Mouse (Mus musculus): ENCODE data around the gene Ptgfrn. TPM values are rescaled to one million over a fixed set of nuclear protein-coding genes. Genes with fewer than 3 reads are reported as not detected.

Ptgfrn gene
- polyA plus RNA-seq, 1 experiment from 2014 or later: 4.4 TPM

DNA sequence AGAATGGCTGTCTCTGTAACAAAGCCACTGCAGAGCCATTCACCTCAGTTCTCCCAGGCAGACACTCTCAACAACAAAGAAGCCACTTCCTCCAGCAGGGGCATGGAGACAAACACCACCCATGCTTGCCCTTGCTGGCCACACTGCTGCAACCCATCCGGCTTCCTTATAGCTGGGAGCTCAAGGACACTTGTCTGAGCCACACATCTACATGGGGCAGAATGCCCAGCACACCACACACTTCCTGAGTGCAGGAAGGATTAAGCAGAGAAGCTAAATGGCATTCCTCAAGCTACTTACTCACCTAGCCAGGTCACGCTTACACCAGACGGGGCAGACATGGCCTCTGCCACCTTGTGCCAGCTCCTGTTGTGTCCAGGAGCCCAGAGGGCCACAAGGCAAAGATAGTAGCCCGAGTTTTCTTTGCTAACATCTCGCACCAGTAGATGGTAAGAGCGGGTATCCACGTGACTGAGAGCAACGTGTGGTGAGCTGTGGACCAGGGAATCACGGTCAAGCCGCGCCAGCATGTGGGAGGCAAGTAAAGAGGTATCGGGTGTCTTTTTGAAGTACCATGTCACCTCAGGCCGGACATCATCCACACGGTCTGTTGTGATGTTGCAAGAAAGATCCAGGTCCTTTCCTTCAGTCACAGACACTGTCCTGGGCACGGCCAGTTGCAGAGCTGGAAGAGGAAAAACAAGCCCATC is 37.4 kb downstream of the Ptgfrn start:
- Histone ChIP-seq H3K27ac (no peak overlapping the region), H3K4me2 (replicated peaks) (no peak overlapping the region), H3K9me3 (no peaks in the 10 kb centered on the region), H3K4me1 (replicated peaks) (peaks cover 14% of the 10 kb centered on the region), H3K36me3 (peaks cover 12% of the 10 kb centered on the region), H3K27me3 (replicated peaks) (no peaks in the 10 kb centered on the region), H3K9ac (no peak overlapping the region), H3K4me3 (replicated peaks) (no peak overlapping the region)
- no peak for ATAC-seq
- 89% methylated on average over 15 of the region's 15 CpGs for WGBS

DNA sequence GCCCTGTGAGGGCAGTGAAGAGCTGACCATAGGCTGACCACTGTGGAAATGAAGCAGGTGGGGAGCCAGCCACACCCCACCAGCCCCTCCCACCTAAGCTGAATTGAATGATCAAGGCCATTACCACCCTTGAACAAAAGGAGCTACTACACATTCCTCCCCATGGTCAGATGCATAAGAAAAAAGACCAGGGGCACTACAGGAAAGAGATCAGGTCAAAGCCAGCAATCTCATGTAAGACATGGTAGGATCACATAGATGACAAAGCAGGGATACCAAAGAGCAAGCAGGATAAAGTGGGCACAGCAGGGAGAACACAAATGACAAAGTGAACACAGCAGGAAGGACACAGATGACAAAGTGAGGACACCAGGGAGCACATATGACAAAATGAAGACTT is 38.5 kb downstream of the Ptgfrn start:
- Histone ChIP-seq H3K9ac (no peak overlapping the region), H3K4me2 (replicated peaks) (no peak overlapping the region), H3K27me3 (replicated peaks) (no peaks in the 10 kb centered on the region), H3K27ac (no peak overlapping the region), H3K36me3 (peaks cover 5% of the 10 kb centered on the region; the same call in 1 of the 2 replicates), H3K4me1 (replicated peaks) (peaks cover 13% of the 10 kb centered on the region), H3K4me3 (replicated peaks) (no peak overlapping the region), H3K9me3 (no peaks in the 10 kb centered on the region)
- no peak for ATAC-seq

DNA sequence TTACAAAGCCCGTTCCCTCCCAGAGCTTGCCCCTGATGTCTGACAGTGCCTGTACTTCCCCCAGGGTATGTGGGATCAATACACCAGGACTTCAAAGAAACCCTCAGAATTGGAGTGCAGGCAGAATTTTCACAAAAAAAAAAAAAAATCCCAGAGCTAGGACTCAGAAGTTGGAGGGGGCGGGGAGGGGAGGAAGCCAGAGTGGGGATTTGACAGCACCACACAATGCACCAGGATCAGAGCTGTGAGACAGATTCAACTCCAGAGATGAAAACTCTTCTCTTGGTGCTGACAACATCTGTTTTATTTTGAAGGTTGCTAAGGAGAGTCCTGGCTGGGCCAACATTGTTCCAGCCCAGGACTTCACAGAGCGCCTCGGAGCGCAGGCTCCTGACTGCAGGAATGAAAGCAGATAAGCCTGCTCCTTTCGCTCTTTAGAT is 39.3 kb downstream of the Ptgfrn start:
- no peaks in the 10 kb centered on the region for H3K9me3 ChIP-seq
- no peak overlapping the region for H3K4me3 ChIP-seq (replicated peaks)
- H3K4me2 ChIP-seq (replicated peaks): no peak overlapping the region
- WGBS: 43% methylated on average over 6 of the region's 6 CpGs
- no peaks in the 10 kb centered on the region for H3K27me3 ChIP-seq (replicated peaks)
- peaks cover 5% of the 10 kb centered on the region; the same call in 1 of the 2 replicates for H3K36me3 ChIP-seq
- H3K9ac ChIP-seq: no peak overlapping the region
- H3K4me1 ChIP-seq (replicated peaks): peaks cover 11% of the 10 kb centered on the region
- H3K27ac ChIP-seq: peak overlapping the region; percentile 64
- peak; percentile 24; the same call in 1 of the 2 replicates for ATAC-seq

- Histone ChIP-seq H3K36me3 (peaks cover 5% of the 10 kb centered on the region; the same call in 1 of the 2 replicates), H3K9ac (no peak overlapping the region), H3K27ac (peak overlapping the region; percentile 64), H3K4me2 (replicated peaks) (no peak overlapping the region), H3K4me3 (replicated peaks) (no peak overlapping the region), H3K9me3 (no peaks in the 10 kb centered on the region), H3K4me1 (replicated peaks) (peaks cover 11% of the 10 kb centered on the region), H3K27me3 (replicated peaks) (no peaks in the 10 kb centered on the region)
- 44% methylated on average over 10 of the region's 10 CpGs for WGBS
- ATAC-seq: peak; percentile 65
These were observed 39.8 kb downstream of the Ptgfrn start for GRCm38 (mm10) chr3:101070230-101070795.

DNA sequence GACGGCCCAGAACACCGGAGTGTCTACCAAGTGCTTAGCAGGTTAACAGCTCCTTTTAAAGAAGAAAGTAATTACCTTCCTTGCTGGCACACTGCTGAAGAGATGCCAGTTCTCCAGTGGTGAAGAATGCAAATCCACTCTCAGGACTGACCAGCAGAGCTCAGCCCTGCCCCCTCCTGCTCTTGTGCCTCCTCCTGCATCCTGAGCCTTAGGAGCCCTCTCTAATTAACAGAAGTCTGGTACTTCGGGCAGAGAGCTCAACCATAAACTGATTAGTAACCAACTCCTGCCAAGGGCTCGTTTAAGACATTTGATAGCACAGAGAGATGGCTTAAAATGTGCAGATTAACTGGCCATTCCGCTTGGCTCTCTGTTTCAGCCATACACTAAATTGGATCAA is 41.4 kb downstream of the Ptgfrn start:
- Histone ChIP-seq H3K27me3 (replicated peaks) (no peaks in the 10 kb centered on the region), H3K4me2 (replicated peaks) (no peak overlapping the region), H3K9ac (no peak overlapping the region), H3K36me3 (peaks cover 5% of the 10 kb centered on the region; the same call in 1 of the 2 replicates), H3K27ac (no peak overlapping the region), H3K4me1 (replicated peaks) (peaks cover 11% of the 10 kb centered on the region), H3K9me3 (no peaks in the 10 kb centered on the region), H3K4me3 (replicated peaks) (no peak overlapping the region)
- WGBS: 63% methylated on average over 5 of the region's 5 CpGs
- no peak for ATAC-seq

DNA sequence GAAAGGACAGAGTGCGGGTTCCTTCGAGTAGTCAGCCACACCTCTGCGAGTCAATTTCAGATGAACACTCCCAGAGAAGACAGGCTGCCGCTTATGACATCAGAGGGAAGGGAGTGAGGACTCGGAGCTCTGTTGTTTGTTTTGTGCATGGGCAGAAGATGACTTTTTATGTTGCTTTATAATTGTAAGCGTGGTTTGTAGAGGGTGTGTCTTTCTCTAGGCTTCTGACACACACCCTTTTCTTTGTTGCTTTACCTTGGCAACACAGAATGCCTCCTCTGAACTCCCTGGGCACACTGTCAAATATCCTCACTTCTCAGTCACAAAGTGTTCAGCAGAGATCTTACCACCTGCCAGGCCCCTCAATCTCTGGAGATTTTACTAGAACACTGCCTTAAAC is 43.9 kb downstream of the Ptgfrn start:
- Histone ChIP-seq H3K9ac (no peak overlapping the region), H3K36me3 (no peaks in the 10 kb centered on the region), H3K4me2 (replicated peaks) (no peak overlapping the region), H3K27me3 (replicated peaks) (no peaks in the 10 kb centered on the region), H3K4me1 (replicated peaks) (peaks cover 10% of the 10 kb centered on the region), H3K27ac (no peak overlapping the region), H3K4me3 (replicated peaks) (no peak overlapping the region), H3K9me3 (no peaks in the 10 kb centered on the region)
- 78% methylated on average over 6 of the region's 6 CpGs for WGBS
- ATAC-seq: peak; percentile 50; the same call in 1 of the 2 replicates

- 86% methylated on average over 7 of the region's 7 CpGs for WGBS
- 0 out of 2 replicates have a peak, but pooled peaks cover 3% of the 10 kb centered on the region for H3K36me3 ChIP-seq
- no peaks in the 10 kb centered on the region for H3K27me3 ChIP-seq (replicated peaks)
- H3K9ac ChIP-seq: no peak overlapping the region
- no peak overlapping the region for H3K27ac ChIP-seq
- no peak overlapping the region for H3K4me3 ChIP-seq (replicated peaks)
- H3K4me1 ChIP-seq (replicated peaks): no peaks in the 10 kb centered on the region
- no peak overlapping the region for H3K4me2 ChIP-seq (replicated peaks)
- no peak for ATAC-seq
- no peaks in the 10 kb centered on the region for H3K9me3 ChIP-seq
These were observed 48.1 kb downstream of the Ptgfrn start for GRCm38 (mm10) chr3:101061865-101062585.

DNA sequence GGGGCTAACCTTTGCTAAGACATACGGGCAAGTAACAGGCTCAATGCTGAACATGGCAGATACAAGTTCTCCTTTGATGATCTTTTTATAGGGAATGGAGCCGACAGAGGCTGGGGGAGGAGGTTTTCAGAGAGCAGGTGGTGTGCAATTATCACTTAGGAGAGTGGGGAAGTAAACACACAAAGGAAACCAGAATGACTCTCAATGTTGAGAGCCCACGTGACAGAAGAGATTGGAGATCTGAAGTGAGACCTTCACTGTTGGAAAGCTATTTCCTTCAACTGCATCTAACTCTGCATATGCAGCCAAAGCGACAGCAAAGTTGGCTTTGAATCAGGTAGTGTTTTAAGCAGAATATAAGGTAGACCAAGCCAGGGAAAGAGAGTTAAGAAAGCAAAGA is 50.9 kb downstream of the Ptgfrn start:
- Histone ChIP-seq H3K36me3 (0 out of 2 replicates have a peak, but pooled peaks cover 7% of the 10 kb centered on the region), H3K27me3 (replicated peaks) (no peaks in the 10 kb centered on the region), H3K4me2 (replicated peaks) (no peak overlapping the region)

GRCm38 (mm10) chr3:101058203-101058602 is 51.9 kb downstream of the Ptgfrn start:
- 77% methylated on average over 2 of the region's 2 CpGs for WGBS
- Histone ChIP-seq H3K4me1 (replicated peaks) (no peaks in the 10 kb centered on the region), H3K4me3 (replicated peaks) (no peak overlapping the region), H3K36me3 (0 out of 2 replicates have a peak, but pooled peaks cover 7% of the 10 kb centered on the region), H3K9me3 (no peaks in the 10 kb centered on the region), H3K27ac (no peak overlapping the region), H3K4me2 (replicated peaks) (no peak overlapping the region), H3K9ac (no peak overlapping the region), H3K27me3 (replicated peaks) (no peaks in the 10 kb centered on the region)
- no peak for ATAC-seq

More for the DNA sequence above, 50.9 kb downstream of the Ptgfrn start:
- no peak for ATAC-seq
- Histone ChIP-seq H3K4me1 (replicated peaks) (no peaks in the 10 kb centered on the region), H3K27ac (no peak overlapping the region), H3K4me3 (replicated peaks) (no peak overlapping the region), H3K9me3 (no peaks in the 10 kb centered on the region), H3K9ac (no peak overlapping the region)
- 68% methylated on average over 4 of the region's 4 CpGs for WGBS

GRCm38 (mm10) chr3:101055216-101055615 is 54.9 kb downstream of the Ptgfrn start:
- H3K9ac ChIP-seq: no peak overlapping the region
- no peak for ATAC-seq
- no peak overlapping the region for H3K4me3 ChIP-seq (replicated peaks)
- H3K9me3 ChIP-seq: no peaks in the 10 kb centered on the region
- H3K4me1 ChIP-seq (replicated peaks): no peaks in the 10 kb centered on the region
- H3K27ac ChIP-seq: no peak overlapping the region
- H3K27me3 ChIP-seq (replicated peaks): no peaks in the 10 kb centered on the region
- 82% methylated on average over 8 of the region's 8 CpGs for WGBS
- H3K36me3 ChIP-seq: 0 out of 2 replicates have a peak, but pooled peaks cover 7% of the 10 kb centered on the region
- no peak overlapping the region for H3K4me2 ChIP-seq (replicated peaks)

GRCm38 (mm10) chr3:101051601-101052000 is 58.5 kb downstream of the Ptgfrn start:
- 64% methylated on average over 4 of the region's 4 CpGs for WGBS
- no peak for ATAC-seq

DNA sequence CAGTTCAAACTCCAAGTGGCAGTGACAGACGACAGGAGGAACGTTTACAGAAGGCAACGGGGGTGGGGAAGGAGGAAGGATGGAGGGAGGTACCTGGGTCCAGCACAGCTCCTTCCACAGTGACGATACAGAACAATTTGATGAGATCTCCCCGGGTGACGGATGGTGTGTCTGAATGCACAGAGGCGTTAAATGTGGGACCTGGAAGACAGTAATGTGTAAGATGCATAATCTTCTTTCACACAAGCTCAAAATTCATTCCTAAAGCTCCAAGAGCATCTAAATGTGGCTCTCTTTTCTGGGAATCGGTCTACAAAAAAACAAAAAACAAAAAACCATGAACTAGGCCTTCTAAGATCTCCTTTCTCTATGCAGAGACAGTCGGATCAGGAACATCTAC is 60.1 kb downstream of the Ptgfrn start:
- H3K9me3 ChIP-seq: no peaks in the 10 kb centered on the region
- no peak overlapping the region for H3K4me2 ChIP-seq (replicated peaks)
- no peak overlapping the region for H3K9ac ChIP-seq
- H3K27ac ChIP-seq: no peak overlapping the region
- peaks cover 4% of the 10 kb centered on the region; the same call in 1 of the 2 replicates for H3K36me3 ChIP-seq
- ATAC-seq: no peak
- 69% methylated on average over 9 of the region's 9 CpGs for WGBS
- no peaks in the 10 kb centered on the region for H3K27me3 ChIP-seq (replicated peaks)
- H3K4me3 ChIP-seq (replicated peaks): no peak overlapping the region
- 0 out of 2 replicates have a peak, but pooled peaks cover 7% of the 10 kb centered on the region for H3K4me1 ChIP-seq (replicated peaks)

More at GRCm38 (mm10) chr3:101051601-101052000, 58.5 kb downstream of the Ptgfrn start:
- Histone ChIP-seq H3K27ac (no peak overlapping the region), H3K4me1 (replicated peaks) (0 out of 2 replicates have a peak, but pooled peaks cover 5% of the 10 kb centered on the region), H3K9me3 (no peaks in the 10 kb centered on the region), H3K36me3 (peaks cover 4% of the 10 kb centered on the region; the same call in 1 of the 2 replicates), H3K9ac (no peak overlapping the region), H3K27me3 (replicated peaks) (no peaks in the 10 kb centered on the region), H3K4me3 (replicated peaks) (no peak overlapping the region), H3K4me2 (replicated peaks) (no peak overlapping the region)

Data from intestine, embryonic 15.5 days (tissue).